Mouse (Mus musculus) hindbrain, embryonic 13.5 days (tissue): ENCODE measurements around the gene Fosb. TPM values are rescaled to one million over a fixed set of nuclear protein-coding genes. Genes with fewer than 3 reads are reported as not detected.

Experiments
- ATAC-seq: fragments of 200-750 bp; cut with Nextera tagmentation; 2 replicates; pipeline ENCODE4 v1.8.0; 2017; ENCODE audit warnings: moderate TSS enrichment; ENCODE audit not compliant: low FRiP score
- H3K27ac ChIP-seq: fragments of 300-500 bp; sonication (generic); 2 replicates; pipeline ENCODE4 v1.5.1; 2015; ENCODE audit warnings: inconsistent platforms, mild to moderate bottlenecking, moderate library complexity
- H3K27me3 ChIP-seq: fragments of 300-500 bp; sonication (generic); 2 replicates; pipeline ENCODE4 v1.6.1; 2015; ENCODE audit warnings: mild to moderate bottlenecking, inconsistent platforms
- H3K36me3 ChIP-seq: fragments of 300-500 bp; sonication (generic); 2 replicates; pipeline ENCODE4 v1.6.1; 2015; ENCODE audit warnings: mild to moderate bottlenecking, inconsistent platforms
- H3K4me1 ChIP-seq: fragments of 300-500 bp; sonication (generic); replicated peaks from 2 replicates; pipeline ENCODE4 v1.6.1; 2015; ENCODE audit warnings: inconsistent platforms
- H3K4me2 ChIP-seq: fragments of 300-500 bp; sonication (generic); 2 replicates; pipeline ENCODE4 v1.6.1; 2015; ENCODE audit warnings: inconsistent platforms, mild to moderate bottlenecking, moderate library complexity
- H3K4me3 ChIP-seq: fragments of 300-500 bp; sonication (generic); 2 replicates; pipeline ENCODE4 v1.5.1; 2015; ENCODE audit warnings: mild to moderate bottlenecking, inconsistent platforms
- H3K9ac ChIP-seq: fragments of 300-500 bp; sonication (generic); 2 replicates; pipeline ENCODE4 v1.6.1; 2015; ENCODE audit warnings: mild to moderate bottlenecking, inconsistent platforms
- H3K9me3 ChIP-seq: fragments of 300-500 bp; sonication (generic); 2 replicates; pipeline ENCODE4 v1.6.1; 2016; ENCODE audit warnings: inconsistent platforms
- WGBS: fragments of 180-500 bp; shearing (Covaris S2); methylation state at CpG from one replicate; pipeline ENCODE4 v1.1.7; 2015; 5-methylcytosine and 5-hydroxymethylcytosine counted together
- polyA plus RNA-seq: library from polyadenylated mRNA; unstranded; fragments of >200 nt; fragmentation: Nextera tagmentation; extraction: Ambion mirVana; gene quantifications from 2 replicates; pipeline ENCODE4 v1.2.1, GENCODE M21; 2015

Gene Fosb
- polyA plus RNA-seq, 1 experiment from 2014 or later = 0.08 TPM

DNA sequence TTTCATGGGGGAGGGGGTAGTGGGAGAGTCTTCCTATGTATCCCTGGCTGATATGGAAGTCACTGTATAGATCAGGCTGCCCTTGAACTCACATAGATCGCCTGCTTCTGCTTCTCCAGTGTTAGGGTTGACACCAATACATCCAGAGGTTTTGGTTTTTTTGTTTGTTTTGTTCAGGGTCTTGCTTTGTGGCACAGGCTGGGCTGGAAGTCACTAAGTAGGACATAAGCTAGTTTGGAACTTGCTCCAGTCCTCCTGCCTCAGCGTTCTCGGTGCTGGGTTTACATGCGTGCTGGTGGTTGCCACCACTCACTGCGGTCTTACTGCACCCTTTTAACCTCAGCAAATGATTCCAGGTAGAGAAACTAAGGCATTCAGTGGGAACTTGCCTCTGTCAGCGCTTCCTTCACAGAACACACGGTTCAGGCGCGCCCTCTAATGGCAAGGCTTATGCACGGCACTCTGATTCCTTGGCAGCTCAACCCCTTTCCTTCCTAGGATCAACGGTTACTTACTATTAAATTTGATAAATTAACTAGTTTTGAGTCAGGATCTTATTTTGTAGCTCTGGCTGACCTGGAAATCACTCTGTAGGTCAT, 33.5 kb upstream of the Fosb start:
- ATAC-seq = no peak
- Histone ChIP-seq H3K36me3 (peaks cover 7% of the 10 kb centered on the region), H3K4me2 (peak overlapping the region; percentile 86; the same call in 1 of the 2 replicates), H3K9ac (no peak overlapping the region), H3K4me3 (no peak overlapping the region), H3K27ac (no peak overlapping the region), H3K27me3 (peaks cover 22% of the 10 kb centered on the region), H3K4me1 (peaks cover 42% of the 10 kb centered on the region), H3K9me3 (no peaks in the 10 kb centered on the region)
- 1% methylated on average over 11 of the region's 11 CpGs for WGBS

DNA sequence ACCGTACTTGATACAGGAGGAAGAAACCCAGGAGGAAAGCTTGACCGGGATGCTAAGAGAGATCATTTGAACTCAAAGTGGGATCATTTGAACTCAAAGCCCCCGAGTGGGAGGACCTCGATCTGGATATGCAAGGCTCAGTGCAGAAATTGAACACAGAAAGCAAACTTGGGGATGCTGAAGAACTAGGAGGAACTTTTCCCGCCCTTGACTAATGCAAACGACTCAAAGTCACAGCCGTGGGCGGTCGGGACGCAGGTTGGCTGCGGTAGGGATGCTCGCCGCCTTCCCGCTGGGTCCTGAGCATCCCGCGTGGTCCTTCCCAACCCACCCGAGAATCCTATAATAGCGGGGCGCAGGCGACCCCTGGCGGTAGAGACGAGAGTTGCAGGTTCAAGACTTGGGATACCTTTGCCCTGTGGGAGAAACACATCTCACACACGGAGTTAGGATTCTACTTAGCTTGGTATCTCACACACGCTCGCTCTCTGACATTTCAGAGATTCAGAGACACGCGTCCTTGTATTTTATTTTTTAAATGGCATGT, 32.7 kb upstream of the Fosb start:
- no peak overlapping the region for H3K27ac ChIP-seq
- H3K4me2 ChIP-seq = peak overlapping the region; percentile 86
- H3K27me3 ChIP-seq = peaks cover 29% of the 10 kb centered on the region
- H3K9me3 ChIP-seq = no peaks in the 10 kb centered on the region
- ATAC-seq = no peak
- peaks cover 42% of the 10 kb centered on the region for H3K4me1 ChIP-seq
- peak overlapping the region; percentile 45 for H3K4me3 ChIP-seq
- peak overlapping the region; percentile 73 for H3K9ac ChIP-seq
- WGBS = under 1% methylated on average over 27 of the region's 27 CpGs
- peaks cover 1% of the 10 kb centered on the region; the same call in 1 of the 2 replicates for H3K36me3 ChIP-seq

- Histone ChIP-seq H3K9me3 (no peaks in the 10 kb centered on the region), H3K27ac (no peak overlapping the region), H3K27me3 (peaks cover 29% of the 10 kb centered on the region), H3K9ac (peak overlapping the region; percentile 73), H3K36me3 (no peaks in the 10 kb centered on the region), H3K4me3 (peak overlapping the region; percentile 45), H3K4me1 (peaks cover 41% of the 10 kb centered on the region), H3K4me2 (peak overlapping the region; percentile 86)
- ATAC-seq = no peak
- under 1% methylated on average over 41 of the region's 41 CpGs for WGBS
These were observed 32.0 kb upstream of the Fosb start for GRCm38 (mm10) chr7:19341761-19342409.

DNA sequence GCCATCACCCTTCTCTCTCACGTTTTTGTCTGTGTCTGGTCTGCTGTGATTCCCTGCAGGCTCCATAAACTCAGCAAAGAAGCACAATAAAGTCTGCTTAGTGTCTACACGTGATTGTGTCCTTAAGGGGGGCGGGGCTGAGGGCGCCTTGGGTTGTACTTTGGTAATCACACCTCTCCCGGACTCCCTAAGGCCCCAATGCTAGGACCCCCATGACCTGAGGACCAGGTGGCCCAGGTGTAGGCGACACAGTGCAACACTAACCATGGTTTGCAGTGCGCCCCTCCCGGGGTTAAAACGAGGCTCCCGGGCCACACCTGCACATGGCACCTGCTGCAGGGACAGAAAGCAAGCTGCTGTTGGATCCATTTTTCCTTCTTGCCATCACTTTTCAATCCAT, 31.4 kb upstream of the Fosb start:
- ATAC-seq = no peak
- no peak overlapping the region for H3K27ac ChIP-seq
- peak overlapping the region; percentile 45 for H3K4me3 ChIP-seq
- peak overlapping the region; percentile 86; the same call in 1 of the 2 replicates for H3K4me2 ChIP-seq
- H3K27me3 ChIP-seq = peaks cover 29% of the 10 kb centered on the region
- peaks cover 36% of the 10 kb centered on the region for H3K4me1 ChIP-seq
- H3K36me3 ChIP-seq = no peaks in the 10 kb centered on the region
- H3K9ac ChIP-seq = peak overlapping the region; percentile 73; the same call in 1 of the 2 replicates
- WGBS = 22% methylated on average over 10 of the region's 10 CpGs
- H3K9me3 ChIP-seq = no peaks in the 10 kb centered on the region

DNA sequence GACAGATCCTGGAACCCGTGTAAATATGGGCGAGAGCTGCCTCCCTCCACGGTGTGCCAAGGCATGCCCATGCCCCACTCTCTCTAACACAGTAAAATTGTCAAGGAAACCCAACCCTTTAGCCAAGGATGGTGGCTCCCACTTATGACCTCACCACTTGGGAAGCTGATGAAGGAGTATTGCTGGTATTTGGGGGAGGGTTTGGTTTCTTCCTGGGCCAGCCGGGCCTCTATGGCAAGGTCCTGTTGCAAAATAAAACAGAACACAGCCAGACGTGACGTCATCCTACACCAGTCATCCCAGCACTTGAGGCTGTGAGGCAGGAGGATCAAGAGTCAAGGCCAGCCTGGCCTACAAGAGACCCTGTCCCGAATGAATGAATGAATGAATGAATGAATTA, 28.7 kb upstream of the Fosb start:
- H3K27me3 ChIP-seq = peaks cover 32% of the 10 kb centered on the region
- H3K9me3 ChIP-seq = no peaks in the 10 kb centered on the region
- no peak overlapping the region for H3K27ac ChIP-seq
- H3K4me2 ChIP-seq = no peak overlapping the region
- no peaks in the 10 kb centered on the region for H3K36me3 ChIP-seq
- H3K4me3 ChIP-seq = no peak overlapping the region
- H3K9ac ChIP-seq = no peak overlapping the region
- WGBS = 68% methylated on average over 7 of the region's 7 CpGs
- H3K4me1 ChIP-seq = peaks cover 27% of the 10 kb centered on the region
- no peak for ATAC-seq

- H3K9me3 ChIP-seq = no peaks in the 10 kb centered on the region
- 53% methylated on average over 2 of the region's 2 CpGs for WGBS
- no peak overlapping the region for H3K27ac ChIP-seq
- H3K4me1 ChIP-seq = peaks cover 31% of the 10 kb centered on the region
- H3K4me3 ChIP-seq = no peak overlapping the region
- no peaks in the 10 kb centered on the region for H3K36me3 ChIP-seq
- H3K27me3 ChIP-seq = peaks cover 32% of the 10 kb centered on the region
- no peak overlapping the region for H3K4me2 ChIP-seq
- no peak for ATAC-seq
- H3K9ac ChIP-seq = no peak overlapping the region
These were observed 28.2 kb upstream of the Fosb start for GRCm38 (mm10) chr7:19338060-19338459.

DNA sequence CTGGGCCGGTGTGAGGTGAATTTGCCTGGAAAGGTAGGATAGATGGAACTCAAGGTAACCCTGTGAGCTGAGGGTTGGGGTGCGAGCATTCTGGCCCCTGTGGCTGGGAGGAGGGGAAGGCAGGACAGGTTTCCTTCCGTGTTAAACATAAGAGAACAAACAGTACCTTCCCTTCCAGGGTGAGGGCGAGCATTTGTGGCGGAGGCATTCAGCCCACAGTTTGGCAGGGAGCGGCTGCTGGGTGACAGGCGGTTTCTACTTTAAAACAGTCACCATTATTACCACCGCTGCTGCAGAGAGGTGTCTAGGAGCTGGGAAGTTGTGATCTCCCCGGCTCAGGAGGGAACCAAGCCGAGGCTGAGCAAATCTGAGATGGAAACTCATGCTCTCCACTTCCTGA, 27.3 kb upstream of the Fosb start:
- ATAC-seq = no peak
- Histone ChIP-seq H3K9me3 (no peaks in the 10 kb centered on the region), H3K4me2 (no peak overlapping the region), H3K36me3 (no peaks in the 10 kb centered on the region), H3K9ac (no peak overlapping the region), H3K27me3 (peaks cover 27% of the 10 kb centered on the region), H3K27ac (no peak overlapping the region), H3K4me1 (peaks cover 27% of the 10 kb centered on the region), H3K4me3 (no peak overlapping the region)
- WGBS = 71% methylated on average over 10 of the region's 10 CpGs

GRCm38 (mm10) chr7:19335583-19335982, 25.7 kb upstream of the Fosb start:
- WGBS = 48% methylated on average over 3 of the region's 3 CpGs
- H3K9me3 ChIP-seq = no peaks in the 10 kb centered on the region
- H3K4me3 ChIP-seq = no peak overlapping the region
- peaks cover 16% of the 10 kb centered on the region for H3K4me1 ChIP-seq
- no peak overlapping the region for H3K27ac ChIP-seq
- no peaks in the 10 kb centered on the region for H3K36me3 ChIP-seq
- no peak overlapping the region for H3K9ac ChIP-seq
- no peak for ATAC-seq
- peaks cover 13% of the 10 kb centered on the region; the same call in 1 of the 2 replicates for H3K27me3 ChIP-seq
- no peak overlapping the region for H3K4me2 ChIP-seq

- peak overlapping the region; percentile 84 for H3K4me2 ChIP-seq
- peak overlapping the region; percentile 90 for H3K9ac ChIP-seq
- peak; percentile 50 for ATAC-seq
- peak overlapping the region; percentile 70 for H3K4me3 ChIP-seq
- no peaks in the 10 kb centered on the region for H3K36me3 ChIP-seq
- peaks cover 16% of the 10 kb centered on the region for H3K4me1 ChIP-seq
- no peaks in the 10 kb centered on the region for H3K9me3 ChIP-seq
- WGBS = under 1% methylated on average over 52 of the region's 52 CpGs
- H3K27ac ChIP-seq = peak overlapping the region; percentile 86
- peaks cover 7% of the 10 kb centered on the region; the same call in 1 of the 2 replicates for H3K27me3 ChIP-seq
These were observed 23.0 kb upstream of the Fosb start for GRCm38 (mm10) chr7:19332709-19333352.

GRCm38 (mm10) chr7:19331910-19332309, 22.1 kb upstream of the Fosb start:
- Histone ChIP-seq H3K4me1 (peaks cover 25% of the 10 kb centered on the region), H3K36me3 (no peaks in the 10 kb centered on the region), H3K9me3 (no peaks in the 10 kb centered on the region), H3K4me3 (peak overlapping the region; percentile 70; the same call in 1 of the 2 replicates), H3K9ac (no peak overlapping the region), H3K27me3 (peaks cover 5% of the 10 kb centered on the region; the same call in 1 of the 2 replicates), H3K4me2 (no peak overlapping the region; the same call in 1 of the 2 replicates), H3K27ac (no peak overlapping the region)
- ATAC-seq = no peak
- 69% methylated on average over 2 of the region's 2 CpGs for WGBS

DNA sequence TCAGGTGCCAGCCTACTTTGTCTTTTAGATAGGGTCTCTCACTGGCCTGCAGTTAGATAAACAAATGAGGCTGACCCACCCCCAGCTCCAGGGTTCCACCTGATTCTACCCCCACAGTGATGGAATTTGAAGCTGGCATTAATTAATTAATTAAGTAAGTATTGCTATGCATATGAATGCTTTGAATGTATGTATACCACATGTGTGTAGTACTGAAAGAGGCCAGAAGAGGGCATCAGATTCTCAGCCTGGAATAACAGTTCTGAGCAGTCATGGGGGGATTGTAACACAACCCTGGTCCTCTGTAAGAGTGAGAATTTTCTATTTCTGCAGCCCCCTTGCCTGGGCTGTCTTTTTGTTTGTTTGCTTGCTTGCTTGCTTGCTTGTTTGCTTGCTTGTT, 18.6 kb upstream of the Fosb start:
- H3K4me2 ChIP-seq = no peak overlapping the region
- no peaks in the 10 kb centered on the region for H3K9me3 ChIP-seq
- H3K36me3 ChIP-seq = no peaks in the 10 kb centered on the region
- H3K27ac ChIP-seq = no peak overlapping the region
- no peak overlapping the region for H3K4me3 ChIP-seq
- peaks cover 24% of the 10 kb centered on the region for H3K4me1 ChIP-seq
- ATAC-seq = no peak
- 0 out of 2 replicates have a peak, but pooled peaks cover 2% of the 10 kb centered on the region for H3K27me3 ChIP-seq
- H3K9ac ChIP-seq = no peak overlapping the region

DNA sequence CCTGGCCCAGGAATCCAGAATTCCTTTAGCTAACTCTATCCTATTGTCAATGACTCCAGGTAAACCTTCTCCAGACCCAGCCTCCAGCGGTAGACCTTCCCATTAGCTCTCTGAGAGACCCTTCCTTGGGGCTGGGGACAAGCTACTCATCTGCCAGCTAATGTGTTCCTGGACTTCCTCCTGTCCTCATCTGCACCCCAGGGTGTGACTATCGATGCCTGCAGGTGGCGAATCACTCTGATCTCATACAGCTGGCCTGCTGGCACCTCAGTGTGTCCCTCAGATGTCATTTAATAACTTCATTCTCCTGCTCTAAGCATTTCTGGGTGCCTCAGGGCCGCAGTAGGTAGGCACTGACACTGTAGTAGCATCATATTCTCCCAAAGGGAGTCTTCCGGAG, 17.9 kb upstream of the Fosb start:
- Histone ChIP-seq H3K4me2 (peak overlapping the region; percentile 68; the same call in 1 of the 2 replicates), H3K27ac (no peak overlapping the region), H3K27me3 (0 out of 2 replicates have a peak, but pooled peaks cover 8% of the 10 kb centered on the region), H3K9ac (0 out of 2 replicates have a peak overlapping the region, but pooled peaks have one; percentile 11), H3K36me3 (no peaks in the 10 kb centered on the region), H3K4me3 (no peak overlapping the region), H3K9me3 (no peaks in the 10 kb centered on the region), H3K4me1 (peaks cover 21% of the 10 kb centered on the region)
- ATAC-seq = no peak
- 78% methylated on average over 5 of the region's 5 CpGs for WGBS
